Mouse (Mus musculus) left cerebral cortex, postnatal 10 days (tissue): ENCODE data around the gene Gm10447. TPM values are rescaled to one million over a fixed set of nuclear protein-coding genes. Genes with fewer than 3 reads are reported as not detected.
A peak's percentile ranks its signal among the peaks of the same experiment; 100 is the strongest.

ENCODE experiments used
- DNase-seq, 2 experiments: peaks; one replicate each; pipeline ENCODE4 v3.0.0; 2021 to 2022; ENCODE audit warnings: low spot score in 2 of 2, mixed read lengths in 1 of 2; ENCODE audit errors: extremely low spot score in 1 of 2
- intact Hi-C: fragments of 180-260 bp; cut with DNase I; formaldehyde crosslinking; loops from one replicate; pipeline ENCODE4 v1.15.1; 2025
- total RNA-seq, 2 experiments: library from RNA; stranded (reverse); gene quantifications; 2 replicates each; pipeline ENCODE4 v1.2.3; 2021

The Gm10447 gene
- total RNA-seq, 2 experiments from 2014 or later, result not detected

DNA sequence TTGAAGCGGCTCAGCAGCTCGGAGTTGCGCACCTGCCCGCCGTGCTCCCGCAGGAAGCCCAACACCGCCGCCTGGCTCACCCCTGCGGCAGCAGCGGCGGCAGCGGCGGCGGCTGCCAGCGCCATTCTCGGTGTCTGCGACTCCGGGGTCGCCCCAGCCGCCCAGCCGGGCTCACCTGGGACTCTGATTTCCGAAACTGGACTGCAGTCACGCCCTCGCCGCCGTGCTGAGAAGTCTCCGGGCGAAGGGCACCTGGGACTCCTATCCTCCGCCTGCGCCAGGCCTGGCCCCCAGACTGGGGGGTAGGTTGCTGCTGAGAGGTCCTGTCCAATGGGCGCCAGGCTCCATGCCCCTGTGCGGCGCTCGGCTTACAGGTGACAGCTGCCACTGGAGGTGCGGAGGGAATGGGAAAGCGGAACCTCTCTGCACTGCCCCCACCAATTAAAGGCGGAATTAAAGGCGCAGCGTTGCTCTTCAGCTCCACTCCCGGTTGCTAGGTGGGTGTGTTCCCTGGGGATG is 22.9 kb upstream of the Gm10447 start, which contains the start of the genes Gm9945 and Sowaha:
TSS of gene Gm9945 (plus strand) at position 384 of the 519 bp plus-strand sequence.
TSS of gene Sowaha (minus strand) at position 492 of the 519 bp plus-strand sequence.
- peak; percentile 60 to 61 for DNase-seq
- intact Hi-C loops, result no loop called here

DNA sequence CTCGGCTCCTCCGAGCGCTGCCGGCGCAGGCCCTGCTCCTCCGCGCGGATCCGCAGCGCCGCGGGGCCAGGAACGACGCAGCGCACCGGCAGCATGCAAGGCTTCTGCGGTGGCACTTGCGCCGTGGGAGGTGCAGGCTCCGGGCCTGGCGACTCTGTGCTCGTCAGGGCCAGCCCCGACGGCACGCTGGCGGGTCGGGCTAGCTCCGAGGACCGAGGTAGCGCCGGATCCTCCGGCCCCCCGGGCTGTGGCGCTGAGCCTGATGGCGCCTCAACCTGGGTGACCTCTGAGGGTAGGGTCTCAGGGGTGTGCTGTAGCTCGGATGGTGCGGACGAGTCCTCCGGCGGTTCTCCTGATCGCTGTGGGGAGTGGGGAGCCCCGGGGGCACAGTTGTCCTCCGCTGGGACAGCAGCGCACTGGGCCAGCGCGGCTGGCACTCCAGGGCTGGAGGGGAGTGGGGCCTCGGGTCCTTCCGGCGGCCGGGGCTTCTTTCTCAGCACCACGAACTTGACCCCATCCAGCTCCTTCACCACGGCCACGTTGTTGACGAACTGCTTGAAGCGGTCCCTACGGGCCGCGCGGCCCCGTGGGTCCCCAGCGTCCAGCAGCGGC is 22.4 kb upstream of the Gm10447 start:
- intact Hi-C loops, result no loop called here

DNA sequence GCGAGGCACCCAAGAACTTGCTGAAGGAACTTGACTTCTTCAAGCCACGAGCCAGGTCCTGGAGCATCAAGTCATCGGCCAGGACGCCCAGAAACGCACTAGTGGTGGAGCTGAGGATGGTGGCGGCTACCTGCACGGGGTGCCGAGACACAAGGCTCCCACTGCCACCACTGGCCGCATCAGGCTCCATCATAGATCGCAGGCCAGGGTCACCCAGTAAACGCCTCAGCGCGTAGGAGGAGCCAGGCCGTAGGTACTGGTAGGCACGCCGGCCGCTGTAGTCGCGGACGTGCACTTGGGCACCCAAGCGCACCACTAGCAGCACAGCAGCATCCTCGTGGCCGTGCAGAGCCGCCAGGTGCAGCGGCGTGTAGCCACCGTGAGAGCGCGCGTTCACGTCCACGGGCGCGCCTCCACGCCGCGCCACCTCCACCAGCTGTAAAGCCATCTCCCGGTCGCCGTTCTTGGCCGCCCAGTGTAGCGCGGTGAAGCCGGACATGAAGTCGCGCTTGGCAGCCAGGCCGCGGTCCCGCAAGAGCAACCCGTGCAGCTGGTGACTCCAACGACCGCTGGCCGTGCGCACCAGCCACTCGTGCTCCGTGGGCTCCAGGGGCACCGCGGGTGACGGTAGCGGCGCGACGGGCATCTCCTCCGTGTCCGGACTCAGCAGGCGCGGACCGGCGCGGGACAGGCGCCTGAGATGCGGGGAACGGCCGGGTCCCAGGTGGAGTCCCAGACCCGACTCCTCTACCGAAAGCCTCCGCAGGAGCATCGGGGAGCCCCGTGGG is 21.7 kb upstream of the Gm10447 start:
- peak in 1 of 2 experiments; percentile 49 for DNase-seq
- intact Hi-C loops, result no loop called here

More for the DNA sequence above, 22.4 kb upstream of the Gm10447 start:
- DNase-seq, result peak in 1 of 2 experiments; percentile 62

DNA sequence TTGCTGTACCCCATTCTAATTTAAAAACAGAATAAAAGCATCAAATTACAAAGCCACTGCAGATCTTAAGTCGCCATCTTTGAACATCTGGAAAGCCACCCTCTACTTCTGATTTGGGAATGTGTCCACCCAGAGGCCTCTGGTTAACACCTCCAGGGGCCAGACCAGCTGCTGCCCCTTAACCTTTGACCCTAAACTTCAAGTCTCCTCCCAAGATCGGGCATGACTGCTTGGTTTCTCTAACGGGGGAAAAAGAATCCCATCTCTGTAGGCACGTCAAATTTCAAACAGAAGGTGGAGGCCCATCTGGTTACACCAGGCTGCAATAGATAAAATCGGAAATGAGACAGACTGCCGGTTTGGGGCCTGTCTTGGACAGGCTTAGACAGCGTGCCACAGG is 20.9 kb upstream of the Gm10447 start:
- intact Hi-C loops, result no loop called here
- DNase-seq, result no peak

DNA sequence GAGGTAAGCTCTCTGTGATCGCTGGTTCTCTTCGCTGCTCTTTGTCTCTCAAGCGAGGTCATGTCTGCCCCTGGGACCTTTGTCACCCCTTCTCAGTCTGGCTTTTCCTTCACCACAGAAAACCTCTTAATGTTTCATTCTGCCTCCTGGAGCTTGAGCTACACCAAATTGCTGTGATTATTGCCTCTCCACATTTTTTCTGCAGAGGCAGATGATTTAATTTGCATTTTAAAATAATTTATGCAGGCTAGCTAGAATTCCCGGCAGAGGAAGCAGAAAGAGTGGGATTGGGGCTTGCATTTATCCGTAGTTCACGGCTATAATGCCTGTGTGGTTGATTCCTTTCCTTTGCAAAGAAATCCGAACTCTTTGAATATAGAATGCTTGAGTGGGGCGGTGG is 18.7 kb upstream of the Gm10447 start:
- intact Hi-C loops, result loop anchor here (2.0 kb wide), 1 partner anchor 45 kb away; no protein-coding TSS in a partner anchor
- DNase-seq, result peak in 1 of 2 experiments; percentile 35

DNA sequence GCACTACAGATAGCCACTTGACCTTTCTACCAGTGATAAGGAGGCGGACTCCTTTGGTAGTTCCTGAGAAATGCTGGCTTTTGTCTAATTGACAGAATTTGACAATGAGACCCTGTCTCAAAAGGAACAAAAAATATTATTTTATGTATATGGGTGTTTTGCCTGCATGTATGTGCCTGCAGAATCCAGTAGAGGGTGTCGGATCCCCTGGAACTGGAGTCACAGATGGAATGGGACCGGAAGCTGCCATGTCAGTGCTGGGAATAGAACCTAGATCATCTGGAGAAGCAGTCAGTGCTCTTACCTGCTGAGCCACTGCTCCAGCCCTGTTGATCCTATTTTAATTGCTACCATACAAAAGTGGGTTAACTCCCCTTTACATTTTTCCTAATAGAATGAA is 15.8 kb upstream of the Gm10447 start:
- intact Hi-C loops, result loop anchor here (5.0 kb wide), 2 partner anchors 95 to 265 kb away; partner anchors contain the start of gene Kif3a
- DNase-seq, result no peak

DNA sequence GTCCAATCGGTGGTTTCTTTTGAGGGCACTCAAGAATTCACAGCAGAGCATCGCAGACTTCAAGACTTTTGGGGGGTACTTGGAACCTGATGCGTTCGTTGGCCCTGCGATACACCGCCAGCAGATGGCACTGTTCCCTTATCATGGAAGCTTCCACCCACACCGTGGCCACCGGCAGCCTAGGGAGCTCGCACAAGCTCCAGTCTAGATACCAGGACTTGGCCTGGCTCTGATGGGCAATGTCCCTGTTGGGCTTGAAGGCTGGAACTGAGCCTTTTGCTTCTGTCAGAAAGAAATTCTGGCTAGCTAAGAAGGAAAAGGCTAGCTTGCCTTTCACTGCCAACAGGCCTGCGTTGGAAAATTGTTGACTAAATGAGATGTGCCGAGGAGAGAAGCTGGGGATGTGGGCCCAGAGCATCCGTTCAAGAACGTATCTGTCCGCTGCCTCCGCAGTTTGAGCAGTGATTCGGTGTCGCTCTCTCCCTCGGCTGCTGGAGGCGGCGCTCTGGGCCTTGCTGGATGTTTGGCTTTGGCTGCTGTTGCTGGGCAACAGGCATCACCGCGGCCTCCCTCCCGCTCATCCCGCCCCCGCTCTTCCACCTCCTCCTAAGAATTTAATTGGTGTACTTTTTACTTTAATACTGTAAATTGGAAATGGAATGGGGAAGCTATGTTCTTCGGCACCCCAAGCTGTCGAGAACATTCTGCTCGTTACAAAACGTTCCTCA is 13.2 kb upstream of the Gm10447 start, which contains the start of gene Gm9837:
TSS of gene Gm9837 (minus strand) at position 512 of the 728 bp plus-strand sequence.
- DNase-seq, result peak; percentile 91 to 93
- intact Hi-C loops, result loop anchor here (5.0 kb wide), 2 partner anchors 97 to 267 kb away; partner anchors contain the start of gene Kif3a

DNA sequence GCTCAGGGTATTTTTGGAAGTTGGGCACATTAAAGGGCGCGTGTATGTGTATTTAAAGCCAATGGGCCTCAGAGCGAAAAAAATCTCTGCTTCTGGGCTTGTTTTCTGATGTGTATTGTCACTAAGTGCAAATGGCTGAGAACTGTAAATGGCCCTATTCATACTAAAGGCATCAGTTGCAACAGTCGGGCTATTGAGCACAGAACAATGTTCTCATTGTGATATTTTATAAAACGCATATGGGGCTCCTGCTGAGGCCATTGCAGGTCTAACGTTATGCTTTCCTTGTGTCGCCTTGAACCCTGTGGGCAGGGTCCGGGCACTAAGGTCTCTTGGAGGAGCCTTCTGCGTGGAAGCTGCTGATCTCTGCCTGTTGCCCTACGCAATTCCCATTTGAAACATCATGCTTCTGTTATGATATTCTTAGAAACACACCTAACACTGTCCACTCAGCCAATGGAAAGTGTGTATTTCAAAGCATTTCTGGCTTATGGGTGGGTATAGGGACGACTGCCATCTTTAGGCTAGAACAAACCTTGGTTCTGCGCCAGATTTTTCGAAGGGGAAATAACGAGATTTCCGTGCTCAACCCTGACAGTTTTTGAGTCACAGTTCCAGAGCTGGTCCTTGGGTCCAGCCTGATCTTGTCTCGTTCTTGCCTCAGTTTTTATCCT is 12.5 kb upstream of the Gm10447 start:
- intact Hi-C loops, result no loop called here
- peak in 1 of 2 experiments; percentile 72 for DNase-seq

DNA sequence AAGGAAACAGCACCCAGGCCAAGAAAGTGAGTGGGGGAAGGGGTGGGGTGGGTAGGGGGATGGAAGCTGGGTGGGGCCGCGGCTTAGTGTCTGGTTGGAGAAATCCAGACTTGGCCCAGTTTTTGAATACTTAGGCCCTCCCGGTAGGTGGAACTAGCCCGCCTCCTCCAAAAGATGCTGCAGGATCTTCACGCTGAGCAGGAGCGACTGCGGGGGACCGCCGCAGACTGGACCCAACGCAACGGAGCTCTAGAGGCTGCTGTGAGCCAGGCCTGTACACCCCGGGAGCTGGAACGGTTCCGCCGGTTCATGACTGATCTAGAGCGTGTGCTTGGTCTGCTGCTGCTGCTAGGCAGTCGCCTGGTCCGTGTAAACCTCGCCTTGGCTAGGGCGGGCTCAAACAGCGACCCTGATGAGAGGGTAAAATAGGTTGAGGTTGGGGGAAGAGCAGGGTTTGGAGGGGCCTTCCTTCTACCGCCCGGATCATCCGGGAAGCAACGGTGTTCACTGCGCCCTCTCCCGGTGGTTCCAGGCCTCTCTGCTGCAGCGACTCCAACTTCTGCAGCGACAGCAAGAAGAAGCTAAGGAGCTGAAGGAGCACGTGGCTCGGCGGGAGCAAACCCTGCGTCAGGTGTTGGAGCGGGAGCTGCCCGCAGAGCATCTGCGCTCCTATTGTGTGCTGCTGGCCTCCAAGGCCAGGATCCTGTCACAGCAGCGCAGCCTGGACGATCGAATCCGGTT is 9.5 kb upstream of the Gm10447 start:
- intact Hi-C loops, result no loop called here
- DNase-seq, result peak; percentile 78 to 90

DNA sequence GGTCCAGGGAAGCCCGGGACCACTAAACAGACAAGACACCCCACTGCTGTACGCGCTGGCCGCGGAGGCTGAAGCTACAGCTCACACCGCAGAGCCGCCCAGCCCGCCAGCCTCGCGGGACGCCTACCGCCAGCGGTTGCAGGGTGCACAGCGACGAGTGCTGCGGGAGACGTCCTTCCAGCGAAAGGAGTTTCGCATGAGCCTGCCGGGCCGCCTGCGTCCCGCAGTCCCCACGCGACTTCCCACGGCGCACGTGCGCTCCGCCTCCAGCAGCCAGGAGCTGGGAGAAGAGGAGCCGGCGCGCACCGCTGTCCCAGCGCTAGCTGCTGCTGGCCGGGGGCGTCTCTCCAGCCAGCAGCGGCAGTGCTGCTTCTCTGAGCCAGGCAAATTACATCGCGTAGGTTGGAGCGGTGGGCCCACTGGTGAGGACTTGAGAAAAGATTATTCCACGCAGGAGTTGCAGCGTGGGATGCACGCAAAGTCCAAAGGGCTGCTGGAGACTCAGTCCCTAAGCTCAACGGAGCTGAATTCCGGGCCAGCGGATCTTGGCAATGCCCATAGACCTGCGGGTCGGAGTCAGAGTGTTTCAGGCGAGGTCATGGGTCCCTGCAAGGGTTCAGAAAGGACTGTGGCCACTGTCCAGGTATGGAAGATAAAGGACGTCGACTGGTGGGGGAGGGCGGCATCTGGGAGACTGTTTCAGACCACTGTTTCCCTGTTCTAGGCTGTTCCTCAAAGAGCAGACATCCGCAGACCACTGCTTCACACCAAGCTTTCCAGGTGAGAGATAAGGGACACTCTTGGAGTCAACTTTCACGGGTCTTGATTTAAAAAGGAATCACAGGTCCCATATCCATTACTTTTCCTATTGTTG is 6.9 kb upstream of the Gm10447 start:
- peak; percentile 44 to 62 for DNase-seq
- intact Hi-C loops, result no loop called here

DNA sequence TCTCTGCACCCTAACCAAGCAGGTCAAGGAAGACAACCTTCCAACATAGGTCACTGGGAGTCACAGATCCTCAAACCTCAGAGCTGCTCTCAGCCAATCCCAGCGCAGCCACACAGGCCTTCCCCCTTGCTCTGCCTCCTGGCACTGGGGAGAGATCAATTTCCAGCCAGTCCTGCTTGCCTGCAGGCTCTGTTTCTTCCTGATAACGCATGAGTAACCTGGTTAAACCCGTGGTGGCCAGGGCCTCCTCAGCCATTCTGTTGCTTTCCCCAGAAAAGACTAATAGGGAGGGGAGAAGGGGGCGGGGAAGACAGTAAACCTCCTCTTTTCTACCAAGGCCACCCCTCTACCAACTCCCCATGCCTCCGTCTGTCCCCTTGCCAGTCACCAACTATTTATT is 4.8 kb upstream of the Gm10447 start:
- intact Hi-C loops, result no loop called here
- no peak for DNase-seq

DNA sequence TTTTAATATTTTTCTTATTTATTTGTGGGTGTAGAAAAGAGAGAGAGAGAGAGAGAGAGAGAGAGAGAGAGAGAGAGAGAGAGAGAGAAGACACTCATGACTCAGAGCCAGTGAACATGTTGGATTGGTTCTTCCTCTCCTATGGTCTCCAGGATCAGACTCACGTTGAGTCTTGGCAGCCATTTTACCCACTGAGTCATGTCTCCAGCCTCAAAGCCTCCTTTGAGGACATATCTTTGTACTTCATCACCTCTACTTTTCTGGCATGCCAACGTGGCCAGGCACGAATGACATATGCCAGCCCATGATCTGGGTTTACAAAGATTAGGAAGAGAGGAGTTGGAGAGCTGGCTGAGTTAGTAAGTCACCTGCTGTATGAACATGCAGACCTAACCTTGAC is 3.3 kb upstream of the Gm10447 start:
- DNase-seq, result no peak
- intact Hi-C loops, result no loop called here

DNA sequence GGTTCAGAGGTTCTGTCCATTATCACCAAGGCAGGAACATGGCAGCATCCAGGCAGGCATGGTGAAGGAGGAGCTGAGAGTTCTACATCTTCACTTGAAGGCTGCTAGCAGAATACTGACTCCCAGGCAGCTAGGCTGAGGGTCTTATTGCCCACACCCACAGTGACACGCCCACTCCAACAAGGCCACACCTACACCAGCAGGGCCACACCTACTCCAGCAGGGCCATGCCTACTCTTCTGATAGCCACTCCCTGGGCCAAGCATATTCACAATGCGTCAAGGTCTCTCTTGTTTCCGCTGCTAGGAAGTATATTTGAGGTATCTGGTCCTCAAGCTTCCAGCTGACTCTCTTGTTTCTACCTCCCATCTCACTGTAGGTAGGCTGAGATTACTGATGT is 2.1 kb upstream of the Gm10447 start:
- intact Hi-C loops, result no loop called here
- no peak for DNase-seq

DNA sequence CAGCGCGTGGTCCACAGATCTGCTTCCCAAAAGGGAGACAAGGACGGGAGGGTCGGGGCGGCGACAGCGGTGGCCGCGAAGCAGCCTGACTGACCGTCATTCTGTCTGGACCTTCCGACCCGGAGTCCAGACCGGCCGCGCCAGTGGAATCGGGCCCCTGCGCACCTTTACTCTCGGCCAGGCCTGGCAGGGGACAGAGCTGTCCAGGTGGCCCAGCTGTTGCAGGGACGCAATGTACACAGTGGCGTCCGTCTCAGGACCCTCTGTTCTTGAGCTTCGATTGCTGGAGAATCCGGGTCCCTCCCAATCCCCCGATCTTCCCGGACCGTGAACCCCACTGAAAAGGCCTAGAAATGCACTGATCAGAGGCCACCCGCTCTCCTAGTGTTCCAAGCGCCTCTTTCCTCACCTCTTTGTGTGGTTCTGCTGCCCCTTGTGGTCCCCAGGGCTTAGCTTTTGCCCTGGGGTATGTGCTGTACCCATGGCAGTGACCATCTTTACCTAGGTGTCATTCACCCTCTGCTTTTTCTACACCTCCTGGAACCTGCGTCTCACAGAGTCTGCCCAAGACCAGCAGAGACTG is 553 bp upstream of the Gm10447 start:
- peak in 1 of 2 experiments; percentile 25 for DNase-seq
- intact Hi-C loops, result no loop called here

DNA sequence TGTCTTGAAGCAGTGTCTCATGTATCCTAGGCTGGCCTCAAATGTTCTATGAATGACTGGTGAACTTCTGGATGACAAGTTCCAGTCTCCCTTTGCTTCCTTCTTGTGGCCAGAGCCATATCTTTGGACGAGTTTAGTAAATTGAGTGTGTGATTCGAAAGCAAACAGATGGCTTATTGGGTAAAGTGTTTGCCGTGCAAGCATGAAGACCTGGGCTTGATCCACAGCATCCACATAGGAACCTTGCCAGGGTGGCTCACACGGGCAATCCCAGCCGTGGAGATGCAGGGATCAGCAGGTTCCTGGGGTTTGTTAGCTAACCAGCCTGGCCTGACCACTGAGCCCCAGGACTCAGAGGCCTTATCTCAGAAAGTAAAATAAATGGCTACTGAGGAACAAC is 3.9 kb downstream of the Gm10447 start:
- peak in 1 of 2 experiments; percentile 12 for DNase-seq
- intact Hi-C loops, result no loop called here

DNA sequence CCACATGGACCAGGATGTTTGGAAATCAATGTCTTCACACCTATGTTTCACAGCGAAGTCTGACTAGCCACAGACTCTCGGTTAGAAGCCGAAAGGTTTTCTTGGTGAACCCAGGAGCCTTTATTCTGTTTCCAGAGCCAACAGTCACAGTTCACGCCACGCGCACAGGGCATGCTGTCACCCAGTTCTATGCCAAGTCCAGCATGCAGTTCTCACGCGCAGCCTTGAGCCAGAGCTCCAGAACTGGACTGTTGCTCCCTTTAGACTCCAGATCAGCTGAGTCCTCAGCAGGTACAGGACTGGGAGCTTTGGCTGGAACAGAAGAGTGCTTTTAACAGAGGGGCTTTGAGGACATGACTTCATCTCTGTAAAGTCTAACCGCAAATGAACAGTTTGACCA is 4.5 kb downstream of the Gm10447 start:
- intact Hi-C loops, result no loop called here
- DNase-seq, result peak in 1 of 2 experiments; percentile 10

DNA sequence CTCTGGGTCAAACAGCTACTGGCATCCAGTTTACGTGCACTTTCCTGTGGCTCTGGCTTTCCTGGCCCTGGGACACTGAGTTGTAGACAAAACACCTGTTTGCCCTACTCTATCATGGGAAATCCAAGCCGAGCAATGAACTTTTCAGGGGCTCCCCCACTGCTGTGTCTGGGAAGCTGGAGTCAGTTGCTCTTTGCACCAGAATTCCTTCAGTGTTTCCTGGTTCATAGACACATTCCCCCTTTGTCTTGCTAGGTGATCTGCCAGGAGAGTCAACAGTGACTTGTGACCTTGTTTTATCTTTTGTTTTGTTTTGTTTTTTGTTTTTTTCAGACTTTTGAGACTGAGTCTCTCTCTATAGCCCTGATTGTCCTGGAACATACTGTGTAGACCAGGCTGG is 5.5 kb downstream of the Gm10447 start:
- intact Hi-C loops, result no loop called here
- peak in 1 of 2 experiments; percentile 10 for DNase-seq
